Mouse (Mus musculus): ENCODE data around the gene D630003M21Rik.

The D630003M21Rik gene

DNA sequence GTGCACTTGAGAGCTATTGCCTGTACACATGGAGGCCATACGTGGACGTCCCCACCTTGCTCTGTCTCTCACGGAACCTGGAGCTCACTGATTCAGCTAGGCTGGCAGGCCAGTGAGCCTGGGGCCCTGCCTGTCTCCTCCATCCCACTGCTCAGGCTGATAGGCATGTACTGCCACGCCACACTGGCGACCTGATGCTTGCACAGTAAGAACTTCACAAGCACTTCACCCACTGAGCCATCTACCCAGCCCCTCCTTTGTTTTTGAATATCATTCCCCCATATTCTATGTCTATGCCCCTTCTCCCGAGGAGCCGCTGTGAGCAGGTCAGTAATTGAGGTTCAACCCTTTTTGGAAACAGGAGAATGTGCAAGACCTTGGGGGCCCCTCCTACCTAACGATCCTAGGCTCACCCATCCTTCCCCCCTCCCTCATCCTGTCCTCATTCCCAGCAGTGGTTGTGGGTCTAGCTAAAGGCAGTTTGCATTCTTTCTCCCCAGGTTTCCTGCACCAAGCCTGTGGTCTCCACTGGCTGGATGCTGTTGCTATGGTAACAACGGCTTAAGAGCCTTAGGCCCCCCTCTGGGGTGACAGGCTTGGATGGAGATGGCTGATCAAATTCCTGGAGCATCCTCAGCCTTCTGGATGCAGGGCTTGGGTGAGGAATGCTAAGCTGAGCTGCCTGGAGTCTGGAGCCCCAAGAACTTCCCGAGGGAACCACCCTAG is 35.2 kb downstream of the D630003M21Rik start:
- DNase-seq, result no peak

- DNase-seq, result no peak
Measured at GRCm38 (mm10) chr2:158191098-158191497, 37.9 kb downstream of the D630003M21Rik start.

- DNase-seq, result no peak
Measured at GRCm38 (mm10) chr2:158189451-158189850, 39.6 kb downstream of the D630003M21Rik start.

DNA sequence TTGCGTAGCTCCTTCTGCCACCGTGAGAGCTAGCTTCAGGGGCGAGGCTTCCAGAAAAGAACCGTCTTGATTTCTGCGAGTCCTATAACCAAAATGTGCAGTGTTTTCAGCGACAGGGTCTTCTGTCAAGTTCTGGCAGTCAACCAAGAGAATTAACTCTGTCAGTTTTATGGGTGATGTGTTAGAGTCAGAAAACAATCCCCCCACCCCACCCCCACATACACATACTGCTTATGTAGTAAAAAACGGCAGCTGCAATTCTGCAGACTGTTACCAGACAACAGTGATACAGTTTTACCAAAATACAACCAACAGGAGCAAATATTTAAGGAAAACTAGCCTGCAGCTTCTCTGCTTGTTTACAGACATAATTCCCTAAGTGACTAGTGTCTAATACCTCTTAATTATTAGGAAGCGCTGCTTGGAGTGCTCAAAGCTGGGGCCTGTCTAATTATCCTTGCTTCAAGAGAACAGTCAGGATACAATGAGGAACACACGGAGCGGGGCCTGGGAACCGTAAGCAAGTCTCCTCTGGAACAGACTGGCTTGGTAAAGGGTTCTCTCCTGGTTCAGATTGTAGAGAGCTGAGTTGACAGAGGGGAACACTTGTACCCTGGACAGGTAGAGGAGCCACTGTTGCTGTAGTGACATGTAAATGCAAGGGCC is 42.7 kb downstream of the D630003M21Rik start:
- DNase-seq, result no peak

DNA sequence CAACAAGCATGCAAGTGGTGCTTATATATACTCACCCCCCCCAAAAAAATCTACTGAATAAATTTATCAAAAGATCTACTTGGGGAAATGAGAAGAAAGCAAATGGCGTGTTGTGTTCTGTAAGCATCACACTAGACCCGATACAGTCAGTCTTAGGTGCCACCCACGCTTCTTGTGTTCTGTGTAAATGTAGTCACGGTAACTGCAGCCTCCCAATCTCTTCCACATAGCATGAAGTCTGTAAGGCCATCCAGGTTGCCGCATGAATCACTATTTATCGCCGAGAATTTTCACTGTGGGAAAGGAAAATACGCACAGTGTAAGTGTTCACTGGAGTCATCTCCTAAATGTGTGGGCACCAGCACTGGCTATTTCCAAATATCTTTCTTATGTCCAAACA is 45.8 kb downstream of the D630003M21Rik start:
- no peak for DNase-seq

DNA sequence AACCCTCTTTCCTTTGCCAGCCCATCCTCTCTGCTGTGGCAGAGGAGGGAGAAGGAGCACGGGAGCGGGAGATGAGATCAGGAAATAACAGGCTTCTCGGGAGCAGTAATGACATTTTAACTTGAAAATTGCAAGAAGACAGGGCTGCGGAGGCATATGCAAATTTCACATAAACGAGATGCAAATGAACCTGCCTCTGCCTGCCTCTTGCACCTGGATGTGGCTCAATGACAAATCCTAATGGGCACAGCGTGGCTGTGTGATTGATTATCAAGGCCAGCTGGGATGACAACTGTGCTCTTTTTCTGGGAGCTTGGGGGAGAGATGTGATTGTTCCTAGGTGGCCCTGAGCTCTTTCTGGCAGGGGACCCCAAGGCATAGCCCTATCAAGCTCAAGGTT is 47.1 kb downstream of the D630003M21Rik start:
- no peak for DNase-seq

GRCm38 (mm10) chr2:158180797-158181196 is 48.2 kb downstream of the D630003M21Rik start:
- peak; percentile 17 for DNase-seq

DNA sequence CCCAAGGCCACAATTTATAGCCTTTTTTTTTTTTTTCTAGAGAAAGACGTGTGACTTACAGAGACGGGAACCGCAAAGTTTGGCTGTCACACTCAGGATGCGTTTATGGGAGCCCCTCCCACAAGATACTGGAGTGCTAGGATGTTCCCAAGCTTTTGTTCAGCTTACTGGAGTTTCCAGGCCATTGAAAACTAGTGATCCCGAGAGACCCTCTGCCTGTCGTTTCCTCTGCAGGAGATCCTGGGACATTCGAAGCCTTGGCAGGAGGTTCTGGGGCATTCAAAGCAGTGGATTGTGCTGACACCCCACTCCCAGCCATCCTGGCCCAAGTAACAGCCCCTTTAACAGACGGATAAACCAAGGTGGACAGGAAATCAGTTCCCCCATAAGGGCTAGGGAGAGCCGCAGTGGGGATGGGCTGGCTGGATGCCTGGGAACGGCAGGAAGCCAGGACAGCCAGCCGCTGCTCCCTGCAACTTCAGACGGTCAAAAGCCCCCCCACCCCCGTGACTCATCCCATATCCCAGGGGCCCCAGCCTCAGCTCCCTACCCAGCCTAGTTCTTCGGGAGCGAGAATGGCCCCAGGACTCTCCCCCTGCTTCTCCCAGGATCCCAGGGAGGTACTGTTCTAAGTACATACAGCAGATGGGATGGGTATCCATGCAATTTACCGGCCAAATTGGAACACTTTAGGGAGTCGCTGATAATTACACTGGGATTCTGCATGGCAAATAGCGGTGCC is 49.5 kb downstream of the D630003M21Rik start:
- DNase-seq, result peak; percentile 28

- peak; percentile 12 for DNase-seq
Measured at GRCm38 (mm10) chr2:158178696-158179369, 50.2 kb downstream of the D630003M21Rik start.

DNA sequence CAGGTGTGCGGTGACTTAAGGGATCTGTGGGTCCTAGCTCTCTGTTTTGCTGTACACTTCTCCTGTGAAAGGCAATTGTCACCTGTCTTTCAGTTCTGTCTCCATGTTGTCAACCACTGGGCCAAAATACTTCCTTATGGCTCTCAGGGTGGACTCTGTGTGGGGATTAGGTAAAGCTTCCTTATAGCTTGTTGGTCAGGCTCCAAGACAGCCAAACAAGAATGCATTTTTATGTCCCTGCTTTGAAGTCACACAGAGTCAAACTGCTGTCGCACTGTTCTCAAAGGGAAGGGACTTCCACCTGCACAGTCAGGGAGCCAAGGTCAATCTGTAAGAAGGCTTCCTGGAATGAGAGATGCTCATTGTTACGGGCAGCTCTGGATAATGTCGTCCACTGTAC is 50.9 kb downstream of the D630003M21Rik start:
- no peak for DNase-seq

- no peak for DNase-seq
Measured at GRCm38 (mm10) chr2:158177574-158177973, 51.4 kb downstream of the D630003M21Rik start.

DNA sequence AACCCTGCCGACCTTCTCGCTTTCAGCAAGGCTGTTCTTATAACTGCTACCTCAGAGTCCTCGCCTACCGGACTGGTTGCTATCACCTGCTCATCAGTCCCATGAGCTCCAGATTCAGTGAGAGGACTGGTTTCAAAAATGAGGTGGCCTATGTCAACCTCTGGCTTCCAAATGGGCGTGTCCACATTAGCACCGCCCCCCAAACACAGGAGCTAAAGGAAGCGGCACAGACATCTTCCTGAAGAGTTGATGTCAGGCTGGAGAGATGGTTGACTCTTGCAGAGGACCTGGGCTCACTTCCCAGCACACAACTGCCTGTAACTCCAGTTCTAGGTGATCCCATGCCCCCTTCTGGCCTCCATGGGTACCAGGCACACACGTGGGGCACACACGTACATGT is 52.3 kb downstream of the D630003M21Rik start:
- no peak for DNase-seq

DNA sequence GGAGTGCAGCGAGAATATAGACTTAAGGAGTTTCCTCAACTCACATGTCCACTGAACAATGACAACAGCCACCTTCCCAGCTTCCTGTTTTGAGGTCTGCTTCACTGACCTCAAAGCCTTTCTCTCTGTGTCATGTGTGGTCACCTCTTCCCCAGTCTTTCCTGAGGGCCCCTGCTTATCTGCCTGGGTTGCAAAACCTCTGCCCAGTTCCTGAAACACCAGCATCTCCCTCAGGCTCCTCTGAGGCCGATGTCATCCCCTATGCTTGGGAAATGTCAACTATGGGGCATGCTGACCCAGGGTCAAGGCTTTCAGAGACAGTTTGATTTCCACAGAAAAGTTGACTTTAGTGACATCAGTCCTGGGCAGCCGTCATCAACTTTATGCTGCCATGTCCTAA is 53.6 kb downstream of the D630003M21Rik start:
- no peak for DNase-seq

- DNase-seq, result no peak
Measured at GRCm38 (mm10) chr2:158174958-158175357, 54.1 kb downstream of the D630003M21Rik start.

- DNase-seq, result no peak
Measured at GRCm38 (mm10) chr2:158174438-158174837, 54.6 kb downstream of the D630003M21Rik start.

DNA sequence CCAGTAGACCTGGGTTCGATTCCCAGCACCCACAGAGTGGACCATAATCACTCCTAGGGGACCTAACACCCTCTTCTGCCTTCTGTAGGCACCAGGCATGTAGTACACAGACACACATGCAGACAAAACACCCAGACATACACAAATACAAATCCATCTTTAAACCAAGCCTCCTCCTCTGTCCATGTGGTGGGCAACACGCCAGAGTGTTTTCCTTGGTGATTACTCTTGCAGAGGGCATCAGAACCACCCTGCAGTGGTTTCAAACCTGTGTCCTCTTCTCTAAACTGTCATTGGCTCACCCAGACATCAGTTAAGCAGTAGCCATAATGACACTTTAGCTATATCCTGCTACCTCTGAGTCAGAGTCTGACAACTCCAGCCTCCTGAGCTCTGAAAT is 58.6 kb downstream of the D630003M21Rik start:
- DNase-seq, result no peak

DNA sequence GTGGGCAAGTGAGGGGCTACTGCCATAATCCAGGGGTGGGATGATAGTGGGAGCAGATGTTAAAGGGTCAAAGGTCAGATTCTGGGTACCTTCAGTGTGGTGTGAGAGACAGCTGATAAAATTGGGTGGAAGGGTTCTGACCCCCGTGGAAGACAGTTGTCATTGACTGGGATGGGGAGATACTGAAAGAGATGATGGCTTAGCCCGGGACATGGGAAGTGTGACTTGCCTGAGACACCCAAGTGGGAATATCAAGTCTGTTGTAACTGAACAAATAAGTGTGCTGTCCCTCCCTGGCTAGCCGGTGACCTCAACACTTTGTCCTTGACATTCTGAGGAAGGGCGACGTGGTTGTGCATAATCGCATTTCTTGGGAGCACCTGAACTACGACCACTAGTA is 59.3 kb downstream of the D630003M21Rik start:
- no peak for DNase-seq

DNA sequence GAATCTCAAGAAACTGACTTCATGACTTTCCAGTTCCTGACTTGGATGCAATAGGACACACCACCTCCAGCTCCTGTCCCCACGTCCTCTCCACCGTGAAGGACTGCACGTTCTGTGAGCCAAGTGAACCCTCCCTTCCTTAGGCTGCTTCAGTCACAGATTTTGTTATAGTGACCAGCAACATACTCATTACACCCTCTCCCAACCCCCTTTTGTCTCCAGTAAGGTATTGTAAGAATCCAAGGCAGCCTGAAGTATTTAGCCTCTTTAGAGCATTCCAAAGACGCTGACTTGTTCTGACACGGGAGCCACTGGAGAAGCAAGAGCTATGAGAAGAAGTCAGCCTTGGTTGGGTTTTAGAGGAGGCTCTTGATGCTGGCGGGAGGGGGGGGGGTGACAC is 59.7 kb downstream of the D630003M21Rik start:
- DNase-seq, result no peak

- DNase-seq, result no peak
Measured at GRCm38 (mm10) chr2:158168741-158169211, 60.2 kb downstream of the D630003M21Rik start.

DNA sequence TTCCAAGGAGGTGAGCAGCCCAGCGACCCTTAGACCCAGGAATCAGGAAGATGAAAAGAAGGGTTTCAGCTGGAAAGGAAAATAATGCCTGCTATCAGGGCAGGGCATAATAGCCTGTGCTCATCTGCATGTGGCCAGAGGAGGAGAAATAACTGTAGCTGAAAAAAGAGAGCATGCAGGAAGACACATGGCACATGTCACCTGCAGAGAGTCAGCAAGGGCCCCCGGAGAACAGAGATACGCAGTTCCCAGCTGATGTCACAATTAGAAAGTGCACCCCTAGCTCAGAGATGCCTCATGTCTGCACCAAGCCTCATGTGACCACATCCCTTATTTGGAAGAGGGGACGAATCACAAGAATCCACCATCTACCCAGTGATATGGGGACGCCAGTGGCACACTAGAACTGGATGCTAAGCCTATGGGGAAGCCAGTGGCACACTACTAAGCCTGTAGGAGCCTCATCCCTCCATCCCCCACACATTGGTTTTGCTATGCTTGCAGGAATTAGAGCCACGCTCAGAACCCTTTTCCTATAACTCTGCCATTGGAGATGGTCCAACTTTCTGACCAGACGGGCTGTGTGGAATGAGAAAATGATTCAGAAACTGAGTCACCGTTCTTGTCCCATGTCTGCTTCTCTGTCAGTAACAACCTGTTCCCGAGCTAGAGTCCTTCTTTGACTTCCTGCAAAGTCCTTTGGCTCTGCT is 61.4 kb downstream of the D630003M21Rik start:
- no peak for DNase-seq

- DNase-seq, result no peak
Measured at GRCm38 (mm10) chr2:158166628-158167027, 62.4 kb downstream of the D630003M21Rik start.

DNA sequence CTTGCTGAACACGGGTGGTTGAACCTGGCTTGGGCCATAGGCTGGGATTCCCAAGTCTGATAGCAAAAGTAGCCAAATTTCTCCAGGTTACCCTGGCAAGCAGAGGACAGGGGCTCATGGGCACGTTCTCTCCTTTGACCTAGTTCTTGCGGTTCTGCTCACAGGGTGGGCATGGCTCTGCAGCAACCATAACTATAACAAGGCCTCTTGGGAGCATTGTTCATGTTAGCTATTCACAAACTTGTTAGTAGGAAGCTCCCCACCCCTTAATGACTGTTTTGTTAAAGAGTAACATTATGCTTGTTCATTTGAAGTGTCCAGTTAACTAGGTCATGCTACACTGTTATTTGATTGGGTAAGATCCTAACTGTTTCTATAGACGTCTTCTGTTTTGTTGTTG is 63.2 kb downstream of the D630003M21Rik start:
- no peak for DNase-seq
